Mouse (Mus musculus): ENCODE data around the gene Gm21994. TPM values are rescaled to one million over a fixed set of nuclear protein-coding genes. Genes with fewer than 3 reads are reported as not detected.

Gene Gm21994
- 10 to 100 TPM; 23.4 to 35.0 TPM for polyA plus RNA-seq (2017; shearing (Covaris generic))

GRCm38 (mm10) chr2:150255491-150255890 is at the start of gene Gm21994:
TSS of gene Gm21994 (minus strand) at chr2:150255591.

DNA sequence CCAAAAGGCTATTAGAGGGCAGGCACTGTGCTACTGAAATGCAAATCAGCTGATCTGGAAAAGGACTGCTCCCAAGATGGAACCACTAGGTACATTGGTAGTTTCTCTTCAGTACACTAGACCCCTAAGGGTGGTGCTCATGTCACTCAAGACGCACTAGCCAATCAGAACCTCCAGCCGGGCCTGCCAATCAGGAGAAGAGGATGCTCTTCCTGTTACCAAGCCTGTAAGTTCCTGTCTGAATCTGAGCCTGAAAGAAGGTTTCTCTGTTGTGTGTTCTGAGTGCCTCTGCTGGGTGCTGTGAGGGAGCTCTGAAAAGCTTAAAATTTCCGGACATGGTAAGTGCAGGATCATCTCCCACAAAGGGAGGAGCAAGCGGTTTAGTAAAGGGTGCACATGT is 1.9 kb upstream of the Gm21994 start, which contains the start of gene Gm14124:
TSS of gene Gm14124 (plus strand) at position 227 of the 400 bp plus-strand sequence.

GRCm38 (mm10) chr2:150217600-150218362 is 37.6 kb downstream of the Gm21994 start, which contains the start of gene Zfp937:
TSS of gene Zfp937 (plus strand) at chr2:150218073.

Other genes with a start within 250 kb of the Gm21994 start
- gene Zfp120, start 118.9 kb downstream of the Gm21994 start, polyA plus RNA-seq (2017; shearing (Covaris generic)): 10 to 100 TPM; 23.8 to 27.9 TPM
- not detected for gene Gm10770, start 75.9 kb downstream of the Gm21994 start, polyA plus RNA-seq (2017; shearing (Covaris generic))
- gene Gm14139, start 73.8 kb downstream of the Gm21994 start, polyA plus RNA-seq (2017; shearing (Covaris generic)): 1 to 10 TPM in 1 of 2 experiments, under 1 TPM in 1; 0.21 to 1.5 TPM
- gene Zfp937, start 37.5 kb downstream of the Gm21994 start, polyA plus RNA-seq (2017; shearing (Covaris generic)): 10 to 100 TPM; 10.2 to 12.8 TPM
- under 1 TPM; 0.06 TPM for gene Gm14124, start 1.9 kb upstream of the Gm21994 start, polyA plus RNA-seq (2017; shearing (Covaris generic))
- gene Gm10130, start 68.1 kb upstream of the Gm21994 start, polyA plus RNA-seq (2017; shearing (Covaris generic)): 10 to 100 TPM; 12.6 to 22.1 TPM
- 1 to 10 TPM; 5.8 to 7.9 TPM for gene 3300002I08Rik, start 107.2 kb upstream of the Gm21994 start, polyA plus RNA-seq (2017; shearing (Covaris generic))
- gene Zfp442, start 195.9 kb upstream of the Gm21994 start, polyA plus RNA-seq (2017; shearing (Covaris generic)): 1 to 10 TPM; 3.8 to 6.8 TPM
- gene Zfp345, start 229.5 kb upstream of the Gm21994 start, polyA plus RNA-seq (2017; shearing (Covaris generic)): under 1 TPM; 0.16 to 0.54 TPM

Data from activated CD4-positive, CD25-positive, alpha-beta regulatory T cell (primary cell).